Comparison of ENCODE assay signal across 8 mouse cellular contexts in the genomic region with DNA sequence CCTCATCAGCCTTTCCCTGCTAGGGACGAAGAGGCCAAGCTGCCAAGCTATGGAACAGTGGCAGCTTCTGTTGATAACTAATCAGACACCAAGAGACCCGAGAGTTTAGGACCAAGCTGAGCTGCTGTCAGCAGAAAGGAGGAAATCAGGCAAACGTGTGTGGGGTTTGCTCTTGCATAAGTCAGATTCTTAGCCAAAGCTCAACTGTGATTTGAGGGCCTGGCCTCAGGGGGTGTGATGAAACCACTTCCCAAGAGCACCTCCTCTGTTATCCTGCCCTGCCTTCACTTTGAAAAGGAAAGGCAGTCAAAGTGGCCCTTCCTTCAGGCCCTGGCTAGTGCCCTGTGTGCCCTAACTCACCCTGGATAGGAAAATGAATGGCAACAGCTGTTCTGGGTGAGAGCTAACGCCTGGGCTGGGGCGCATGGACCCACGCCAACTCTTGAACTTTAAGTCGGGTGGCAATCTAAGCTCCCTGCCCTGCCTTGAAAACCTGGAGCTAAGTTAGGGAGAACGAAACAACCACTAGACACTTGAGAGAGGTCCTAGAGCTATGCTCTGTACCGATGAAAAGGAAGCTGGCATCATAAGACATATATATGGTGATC. TPM values are rescaled to one million over a fixed set of nuclear protein-coding genes. Genes with fewer than 3 reads are reported as not detected.
A peak's percentile ranks its signal among the peaks of the same experiment; 100 is the strongest.
DNase-seq lines count a peak whose midpoint lies in the region; ATAC-seq and TF ChIP-seq lines count a peak whose summit lies in the region.

A gene (minus strand): TSS at position 138 of the 608 bp plus-strand sequence.

- no peaks in the 10 kb centered on the region for H3K36me3 ChIP-seq in kidney, adult 2 months (ENCODE audit: control insufficient read depth, insufficient read depth, low read length)
- no peaks in the 10 kb centered on the region for H3K36me3 ChIP-seq in hindbrain, embryonic 14.5 days (replicated peaks; ENCODE audit: control insufficient read depth, insufficient read depth)
- H3K36me3 ChIP-seq in liver, embryonic 16.5 days (ENCODE audit: control insufficient read depth, insufficient read depth) = no peaks in the 10 kb centered on the region
- H3K36me3 ChIP-seq in neural tube, embryonic 15.5 days = no peaks in the 10 kb centered on the region

- H3K4me2 ChIP-seq in hindbrain, embryonic 14.5 days (replicated peaks) = peak within 1 kb of the TSS; percentile 81
- H3K4me2 ChIP-seq in liver, embryonic 16.5 days (ENCODE audit: low read depth, low read length) = peak within 1 kb of the TSS; percentile 99
- peak within 1 kb of the TSS; percentile 76 for H3K4me2 ChIP-seq in neural tube, embryonic 15.5 days

- WGBS in kidney, adult 2 months = 48% methylated on average over 9 of the region's 9 CpGs
- WGBS in hindbrain, embryonic 14.5 days = 55% methylated on average over 9 of the region's 9 CpGs
- 44% methylated on average over 9 of the region's 9 CpGs for WGBS in liver, embryonic 16.5 days (ENCODE audit: insufficient replicate concordance)
- WGBS in neural tube, embryonic 15.5 days = 56% methylated on average over 9 of the region's 9 CpGs

- H3K4me3 ChIP-seq in kidney, adult 2 months (ENCODE audit: insufficient read depth, low read depth, low read length) = peak within 1 kb of the TSS; percentile 82
- H3K4me3 ChIP-seq in gastrocnemius, adult 2 months = peak within 1 kb of the TSS; percentile 98
- H3K4me3 ChIP-seq in hindbrain, embryonic 14.5 days (replicated peaks; ENCODE audit: low read length) = peak within 1 kb of the TSS; percentile 78
- H3K4me3 ChIP-seq in liver, embryonic 16.5 days (ENCODE audit: low read depth, low read length) = peak within 1 kb of the TSS; percentile 85
- peak within 1 kb of the TSS; percentile 69 for H3K4me3 ChIP-seq in neural tube, embryonic 15.5 days (replicated peaks)

- TF ChIP-seq POLR2A in kidney, adult 2 months (IDR thresholded peaks at IDR 0.05; ENCODE audit: low read depth, low read length) = no peak

- H3K4me1 ChIP-seq in kidney, adult 2 months (ENCODE audit: control insufficient read depth, insufficient read depth, low read length) = peaks cover 12% of the 10 kb centered on the region
- H3K4me1 ChIP-seq in hindbrain, embryonic 14.5 days (replicated peaks; ENCODE audit: control insufficient read depth, insufficient read depth, low read length) = peaks cover 17% of the 10 kb centered on the region
- H3K4me1 ChIP-seq in liver, embryonic 16.5 days (ENCODE audit: control insufficient read depth, low read depth, low read length) = peaks cover 29% of the 10 kb centered on the region
- H3K4me1 ChIP-seq in neural tube, embryonic 15.5 days = peaks cover 27% of the 10 kb centered on the region

- no peaks in the 10 kb centered on the region for H3K27me3 ChIP-seq in kidney, adult 2 months (replicated peaks; ENCODE audit: control insufficient read depth, insufficient read depth, low read length)
- H3K27me3 ChIP-seq in hindbrain, embryonic 14.5 days (ENCODE audit: control insufficient read depth, insufficient read depth, low read length) = no peaks in the 10 kb centered on the region
- no peaks in the 10 kb centered on the region; the same call in 1 of the 2 replicates for H3K27me3 ChIP-seq in liver, embryonic 16.5 days (ENCODE audit: control insufficient read depth, insufficient read depth, low read depth, low read length)
- no peaks in the 10 kb centered on the region for H3K27me3 ChIP-seq in neural tube, embryonic 15.5 days (replicated peaks)

- peak within 1 kb of the TSS; percentile 71 for H3K27ac ChIP-seq in kidney, adult 2 months (ENCODE audit: insufficient read depth, low read depth, low read length)
- H3K27ac ChIP-seq in gastrocnemius, adult 2 months = peak within 1 kb of the TSS; percentile 97
- H3K27ac ChIP-seq in hindbrain, embryonic 14.5 days = peak within 1 kb of the TSS; percentile 78
- H3K27ac ChIP-seq in liver, embryonic 16.5 days (ENCODE audit: low read length) = peak within 1 kb of the TSS; percentile 89
- H3K27ac ChIP-seq in neural tube, embryonic 15.5 days (replicated peaks) = peak within 1 kb of the TSS; percentile 84

- ATAC-seq in hindbrain, embryonic 14.5 days (ENCODE audit: low FRiP score) = no peak; the same call in 1 of the 2 replicates
- ATAC-seq in liver, embryonic 16.5 days (ENCODE audit: low read depth) = no peak
- no peak for ATAC-seq in neural tube, embryonic 15.5 days (ENCODE audit: low FRiP score)

- intact Hi-C loops in gastrocnemius, adult 2 months (cut with DNase I) = loop anchor here (5.0 kb wide), 1 partner anchor 54 kb away; no protein-coding TSS in a partner anchor

- H3K9me3 ChIP-seq in hindbrain, embryonic 14.5 days (ENCODE audit: control insufficient read depth, low read length) = no peaks in the 10 kb centered on the region
- no peaks in the 10 kb centered on the region for H3K9me3 ChIP-seq in liver, embryonic 16.5 days (replicated peaks; ENCODE audit: control insufficient read depth, low read length)
- H3K9me3 ChIP-seq in neural tube, embryonic 15.5 days (replicated peaks) = no peaks in the 10 kb centered on the region

- H3K9ac ChIP-seq in hindbrain, embryonic 14.5 days = peak within 1 kb of the TSS; percentile 83
- peak within 1 kb of the TSS; percentile 88 for H3K9ac ChIP-seq in liver, embryonic 16.5 days (ENCODE audit: low read depth, low read length)
- peak within 1 kb of the TSS; percentile 73 for H3K9ac ChIP-seq in neural tube, embryonic 15.5 days (replicated peaks)

- TF ChIP-seq CTCF in kidney, adult 2 months (conservative IDR thresholded peaks at IDR 0.05; ENCODE audit: insufficient read depth, insufficient read length, low read depth, low read length) = no peak
- TF ChIP-seq CTCF in gastrocnemius, adult 2 months (IDR thresholded peaks at IDR 0.05) = no peak

- DNase-seq in kidney, adult 2 months = no peak
- no peak for DNase-seq in kidney, postnatal 10 days
- DNase-seq in adrenal gland, postnatal 25 days = no peak
- DNase-seq in gastrocnemius, adult 2 months = peak; percentile 70
- no peak for DNase-seq in hindbrain, embryonic 14.5 days (ENCODE audit: low spot score)
- no peak for DNase-seq in thymus, postnatal 4 days

RNA-seq across cellular contexts. Expression of the gene that starts here (rescaled TPM):
- polyA plus RNA-seq in kidney, adult 2 months (2012; rRNA removed) = 91.3 and 109 TPM in 2 replicates
- 154 and 197 TPM in 2 replicates for total RNA-seq in adrenal gland, postnatal 25 days (2021)
- 10 to 100 TPM; 22.1 to 35.0 TPM for total RNA-seq in gastrocnemius, adult 2 months (2021)
- polyA plus RNA-seq in hindbrain, embryonic 14.5 days (2014; fragmentation: Nextera tagmentation; extraction: Ambion mirVana) = 102 and 108 TPM in 2 replicates
- 77.9 and 87.3 TPM in 2 replicates for polyA plus RNA-seq in liver, embryonic 16.5 days (2015; fragmentation: Nextera tagmentation; extraction: Ambion mirVana)
- 91.6 and 111 TPM in 2 replicates for polyA plus RNA-seq in neural tube, embryonic 15.5 days (2015; fragmentation: Nextera tagmentation; extraction: Ambion mirVana)
